Comparison of ENCODE assay signal across 26 mouse cellular contexts in genomic region chr6:98553922-98554321, GRCm38 (mm10).
DNase-seq lines count a peak whose midpoint lies in the region; ATAC-seq and TF ChIP-seq lines count a peak whose summit lies in the region.
"Had no signal": no experiment of that assay in that cellular context is flagged by ENCODE, and none has a peak within 500 bp of the region (broad histone marks: within the 10 kb centered on the region; RNA-seq: fewer than 3 reads in every experiment).

No protein-coding gene starts in this region.

- peak; percentile 10 for DNase-seq in embryonic facial prominence, embryonic 14.5 days (ENCODE audit: low spot score)
- no peak for DNase-seq in embryonic facial prominence, embryonic 10.5 days (ENCODE audit: low spot score)
- DNase-seq in Muller cell, postnatal 12 days (ENCODE audit: inconsistent ontology term) = peak; percentile 0
- peak; percentile 15 for DNase-seq in naive thymus-derived CD4-positive, alpha-beta T cell, adult 2 months (ENCODE audit: low read depth)
- DNase-seq in right cerebral cortex, adult 18-20 months = no peak
- DNase-seq in heart, embryonic 10.5 days (ENCODE audit: low spot score) = no peak
- DNase-seq in kidney, adult 11 months = no peak
- DNase-seq: adrenal gland, adult 8-10 months; adrenal gland, postnatal 36 days; cerebellum, adult 11 months; cerebellum, adult 8-10 months; cerebellum, postnatal 14 days; embryo, embryonic 11 days; gastrocnemius, postnatal 14 days; heart, postnatal 4 days; kidney, adult 8-10 months had no signal

- H3K4me3 ChIP-seq in embryonic facial prominence, embryonic 14.5 days (ENCODE audit: low read depth, low read length) = no peak overlapping the region
- no peak overlapping the region for H3K4me3 ChIP-seq in embryonic facial prominence, embryonic 10.5 days
- no peak overlapping the region for H3K4me3 ChIP-seq in embryonic fibroblast, embryonic 13.5 days (ENCODE audit: insufficient read depth, low read length)
- H3K4me3 ChIP-seq in heart, embryonic 10.5 days = no peak overlapping the region
- H3K4me3 ChIP-seq: embryonic facial prominence, embryonic 12.5 days; forebrain, embryonic 10.5 days; heart, embryonic 13.5 days; hindbrain, embryonic 12.5 days; intestine, embryonic 15.5 days had no signal

- H3K36me3 ChIP-seq in embryonic facial prominence, embryonic 14.5 days (ENCODE audit: control insufficient read depth, insufficient read depth, low read length) = no peaks in the 10 kb centered on the region
- no peaks in the 10 kb centered on the region for H3K36me3 ChIP-seq in embryonic facial prominence, embryonic 10.5 days (replicated peaks)
- no peaks in the 10 kb centered on the region for H3K36me3 ChIP-seq in heart, embryonic 10.5 days
- H3K36me3 ChIP-seq: embryonic facial prominence, embryonic 12.5 days; forebrain, embryonic 10.5 days; G1E; heart, embryonic 13.5 days; hindbrain, embryonic 12.5 days; intestine, embryonic 15.5 days had no signal

- no peaks in the 10 kb centered on the region for H3K9me3 ChIP-seq in embryonic facial prominence, embryonic 14.5 days (ENCODE audit: control insufficient read depth, low read length)
- H3K9me3 ChIP-seq in embryonic facial prominence, embryonic 10.5 days = no peaks in the 10 kb centered on the region
- H3K9me3 ChIP-seq in heart, embryonic 10.5 days = no peaks in the 10 kb centered on the region
- H3K9me3 ChIP-seq: embryonic facial prominence, embryonic 12.5 days; forebrain, embryonic 10.5 days; heart, embryonic 13.5 days; hindbrain, embryonic 12.5 days; intestine, embryonic 15.5 days had no signal

- no peak for TF ChIP-seq POLR2A in embryonic fibroblast, embryonic 13.5 days (IDR thresholded peaks at IDR 0.05; ENCODE audit: low read depth, low read length)

- H3K27me3 ChIP-seq in embryonic facial prominence, embryonic 14.5 days (replicated peaks; ENCODE audit: control insufficient read depth, insufficient read depth, low read length) = no peaks in the 10 kb centered on the region
- H3K27me3 ChIP-seq in embryonic facial prominence, embryonic 10.5 days (replicated peaks; ENCODE audit: low read depth, poor library complexity, severe bottlenecking) = no peaks in the 10 kb centered on the region
- no peaks in the 10 kb centered on the region for H3K27me3 ChIP-seq in heart, embryonic 10.5 days (ENCODE audit: insufficient read depth, poor library complexity, severe bottlenecking)
- H3K27me3 ChIP-seq: embryonic facial prominence, embryonic 12.5 days; heart, embryonic 13.5 days; hindbrain, embryonic 12.5 days; intestine, embryonic 15.5 days; Patski had no signal

- no peak overlapping the region for H3K27ac ChIP-seq in embryonic facial prominence, embryonic 14.5 days (replicated peaks; ENCODE audit: low read depth, low read length)
- H3K27ac ChIP-seq in embryonic facial prominence, embryonic 10.5 days (replicated peaks) = no peak overlapping the region
- H3K27ac ChIP-seq in embryonic fibroblast, embryonic 13.5 days (ENCODE audit: insufficient read depth, low read length) = peak overlapping the region; percentile 71
- H3K27ac ChIP-seq in heart, embryonic 10.5 days = no peak overlapping the region
- H3K27ac ChIP-seq: embryonic facial prominence, embryonic 12.5 days; forebrain, embryonic 10.5 days; heart, embryonic 13.5 days; hindbrain, embryonic 12.5 days; intestine, embryonic 15.5 days had no signal

- no peak overlapping the region for H3K4me2 ChIP-seq in embryonic facial prominence, embryonic 14.5 days (ENCODE audit: low read depth, low read length)
- H3K4me2 ChIP-seq: embryonic facial prominence, embryonic 12.5 days; heart, embryonic 13.5 days; hindbrain, embryonic 12.5 days; intestine, embryonic 15.5 days had no signal

- no peaks in the 10 kb centered on the region for H3K4me1 ChIP-seq in embryonic facial prominence, embryonic 14.5 days (ENCODE audit: control insufficient read depth, insufficient read depth, low read length)
- peaks cover 5% of the 10 kb centered on the region for H3K4me1 ChIP-seq in embryonic facial prominence, embryonic 10.5 days
- peaks cover 5% of the 10 kb centered on the region; the same call in 1 of the 2 replicates for H3K4me1 ChIP-seq in embryonic fibroblast, embryonic 13.5 days (ENCODE audit: control insufficient read depth, insufficient read depth, low read length)
- no peaks in the 10 kb centered on the region for H3K4me1 ChIP-seq in heart, embryonic 10.5 days
- H3K4me1 ChIP-seq: embryonic facial prominence, embryonic 12.5 days; heart, embryonic 13.5 days; intestine, embryonic 15.5 days had no signal

- WGBS in embryonic facial prominence, embryonic 14.5 days = 52% methylated on average over 1 of the region's 1 CpGs
- 66% methylated on average over 1 of the region's 1 CpGs for WGBS in embryonic facial prominence, embryonic 10.5 days
- WGBS in heart, embryonic 10.5 days = 61% methylated on average over 1 of the region's 1 CpGs

- ATAC-seq in embryonic facial prominence, embryonic 14.5 days (ENCODE audit: low read depth) = no peak
- ATAC-seq: forebrain, embryonic 14.5 days; hindbrain, embryonic 16.5 days; intestine, embryonic 15.5 days; Patski had no signal

- no peak overlapping the region for H3K9ac ChIP-seq in embryonic facial prominence, embryonic 14.5 days (ENCODE audit: low read depth, low read length)
- H3K9ac ChIP-seq: embryonic facial prominence, embryonic 12.5 days; heart, embryonic 13.5 days; hindbrain, embryonic 12.5 days; intestine, embryonic 15.5 days had no signal

- TF ChIP-seq CTCF in embryonic fibroblast, embryonic 13.5 days (IDR thresholded peaks at IDR 0.05; ENCODE audit: borderline replicate concordance, insufficient read depth, low read length) = no peak

Comparison
In these comparisons a context has a peak if more than half of its experiments do, and no peak if none do; other contexts are left out.
1. DNase-seq: peak in embryonic facial prominence, embryonic 14.5 days (single experiment), Muller cell, postnatal 12 days (single experiment) and naive thymus-derived CD4-positive, alpha-beta T cell, adult 2 months (single experiment); none in embryonic facial prominence, embryonic 10.5 days (single experiment), right cerebral cortex, adult 18-20 months (single experiment), heart, embryonic 10.5 days (single experiment) and kidney, adult 11 months (single experiment).